Mouse (Mus musculus) erythroblast, adult 5-6 weeks (primary cell): Measurements from ENCODE around the gene Astn2. TPM values are rescaled to one million over a fixed set of nuclear protein-coding genes. Genes with fewer than 3 reads are reported as not detected.

Experiments
- ATAC-seq: replicated peaks from 2 replicates; pipeline ENCODE4 v1.8.0; 2016; ENCODE audit warnings: moderate number of reproducible peaks, mild to moderate bottlenecking, moderate TSS enrichment, inconsistent platforms; ENCODE audit not compliant: poor library complexity, low FRiP score, severe bottlenecking
- total RNA-seq, 2 experiments: library from RNA; stranded (forward) in 1 of 2; stranded (reverse) in 1 of 2; fragments of 150-400 nt in 1 of 2; fragments of 200-764, 138-1000 nt in 1 of 2; gene quantifications; 2 replicates each; pipeline versions ENCODE4 v1.2.3 to v1.2.4; 2015 to 2017; ENCODE audit warnings: low replicate concordance in 2 of 2

Gene Astn2
- total RNA-seq, 2 experiments from 2014 or later = not detected

DNA sequence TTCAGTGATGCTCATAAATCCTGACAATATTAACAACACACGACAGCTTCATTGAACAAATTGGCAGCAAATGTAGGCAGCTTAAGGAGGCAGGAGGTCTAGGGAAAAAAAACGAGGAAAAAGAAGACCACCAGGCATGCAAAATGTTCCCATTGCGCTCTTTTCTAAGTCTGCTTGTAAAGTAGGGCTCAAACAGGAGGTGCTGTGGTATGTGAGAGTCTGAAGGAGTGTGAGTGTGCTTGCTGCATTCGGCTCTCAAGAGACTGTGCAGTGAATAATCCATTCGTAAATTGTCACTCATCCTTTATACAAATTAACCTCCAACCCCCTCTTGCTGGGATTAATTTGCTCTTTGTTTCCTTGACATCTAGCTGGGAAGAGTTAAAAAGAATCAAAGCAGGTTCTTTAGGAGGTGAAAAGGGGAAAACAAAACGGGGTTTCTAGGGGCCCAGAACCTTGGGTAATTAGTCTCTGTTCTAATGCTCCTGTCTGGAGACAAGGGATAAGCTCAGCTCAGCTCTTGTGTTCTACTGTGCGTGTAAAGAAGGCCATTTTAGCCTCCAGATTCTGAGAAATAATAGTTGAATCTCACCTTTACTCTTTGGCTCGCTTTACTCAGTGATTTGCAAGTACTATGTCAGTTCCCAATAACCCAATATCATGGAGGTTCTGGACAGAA, 89.5 kb downstream of the Astn2 start:
- no peak for ATAC-seq

DNA sequence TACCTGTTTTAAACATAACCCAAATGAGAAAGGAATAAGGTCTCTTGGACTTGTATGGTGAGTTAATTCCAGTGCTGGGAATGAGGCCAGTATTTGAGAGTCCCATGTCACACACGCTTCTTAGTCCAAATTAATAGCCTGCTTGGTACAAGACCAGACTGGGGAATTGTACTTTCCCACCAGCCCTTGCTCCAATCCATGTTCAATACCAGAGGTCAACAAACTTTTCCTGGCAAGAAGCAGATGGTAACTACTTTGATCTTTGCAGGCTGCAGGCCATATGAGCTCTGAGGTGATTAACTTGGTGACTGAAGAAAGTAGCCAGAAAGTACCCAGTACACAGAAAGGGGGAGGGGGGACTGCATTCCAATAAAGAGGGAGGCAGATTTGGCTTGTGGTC, 91.7 kb downstream of the Astn2 start:
- ATAC-seq = no peak

DNA sequence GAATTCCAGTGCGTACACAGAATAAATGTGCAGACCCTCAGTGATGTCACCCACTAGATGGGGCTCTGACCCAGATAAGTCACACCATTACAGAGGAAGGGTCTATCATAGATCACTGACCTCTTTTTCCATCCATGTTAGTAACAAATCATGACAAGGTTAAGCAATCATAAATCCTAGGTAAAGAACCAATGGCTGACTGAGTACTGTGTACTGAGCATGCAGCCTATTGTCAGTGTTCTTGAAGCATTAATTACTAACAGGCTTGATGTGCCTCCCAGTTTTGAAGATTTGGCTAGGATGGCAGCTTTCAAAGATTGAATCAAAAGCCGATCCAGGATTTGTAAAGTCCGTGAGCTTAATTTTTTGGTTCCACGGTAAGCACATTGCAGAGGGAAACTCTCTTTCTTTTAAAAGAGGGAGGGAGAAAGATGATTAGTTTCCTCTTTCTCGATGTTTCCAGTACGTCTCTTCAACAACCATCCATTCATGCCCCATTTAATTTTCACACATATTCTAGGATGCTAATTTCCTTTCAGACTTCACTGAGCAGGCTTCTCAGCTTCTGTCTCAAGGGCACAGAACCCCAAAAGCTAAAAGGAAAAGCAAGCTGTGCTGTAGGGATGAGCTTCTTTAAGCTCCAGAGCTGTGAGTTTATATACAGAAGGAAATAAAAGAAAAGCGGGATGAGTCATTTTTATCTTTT, 93.9 kb downstream of the Astn2 start:
- ATAC-seq = no peak

DNA sequence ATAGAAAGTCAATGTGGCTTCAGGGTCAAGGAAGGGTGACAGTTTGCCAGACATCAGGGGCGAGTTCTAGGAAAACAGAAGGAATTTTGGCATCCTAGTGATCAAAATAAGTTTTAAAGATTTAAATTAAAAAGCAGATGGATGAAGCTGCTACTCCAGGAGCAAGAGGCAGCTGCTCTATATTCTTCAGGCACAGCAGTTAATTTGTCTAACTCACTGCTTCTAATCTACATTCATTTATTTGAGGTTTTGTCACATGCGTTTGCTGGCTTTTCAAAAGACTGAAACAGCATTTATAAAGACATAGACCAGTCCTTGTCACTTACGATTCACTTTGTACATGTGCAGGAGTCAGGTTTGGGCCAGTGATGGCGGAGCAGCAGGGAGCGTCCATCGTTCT, 98.0 kb downstream of the Astn2 start:
- no peak for ATAC-seq

DNA sequence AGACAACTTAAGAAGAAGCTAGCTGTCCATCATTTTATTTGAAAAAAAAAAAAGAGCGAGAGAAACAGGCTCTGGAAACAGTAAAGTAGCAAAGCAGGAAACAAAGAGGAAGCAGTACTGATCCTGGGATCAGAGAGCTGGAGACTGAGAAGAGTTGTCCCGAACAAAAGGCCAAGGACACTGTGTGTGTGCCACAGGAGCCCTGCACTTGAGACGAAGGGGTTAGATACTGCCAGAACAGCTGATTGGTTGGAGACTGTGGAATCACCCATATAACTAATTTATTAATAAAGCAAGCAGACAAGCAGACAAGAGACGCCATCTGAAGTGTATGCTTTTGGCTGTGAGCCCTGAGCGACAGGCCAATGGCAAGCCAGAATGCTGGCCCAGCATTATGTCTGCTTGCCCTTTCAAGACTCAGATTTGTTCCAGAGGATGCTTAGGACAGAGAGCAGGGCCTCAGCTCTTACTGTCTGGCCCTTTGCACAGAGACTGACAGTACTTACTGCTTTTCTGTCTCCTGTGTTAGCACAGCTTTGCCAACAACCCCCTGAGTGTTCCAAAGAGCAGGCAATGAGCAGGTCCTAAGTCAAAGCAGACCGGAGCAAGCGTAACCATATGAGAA, 101.6 kb downstream of the Astn2 start:
- no peak for ATAC-seq

DNA sequence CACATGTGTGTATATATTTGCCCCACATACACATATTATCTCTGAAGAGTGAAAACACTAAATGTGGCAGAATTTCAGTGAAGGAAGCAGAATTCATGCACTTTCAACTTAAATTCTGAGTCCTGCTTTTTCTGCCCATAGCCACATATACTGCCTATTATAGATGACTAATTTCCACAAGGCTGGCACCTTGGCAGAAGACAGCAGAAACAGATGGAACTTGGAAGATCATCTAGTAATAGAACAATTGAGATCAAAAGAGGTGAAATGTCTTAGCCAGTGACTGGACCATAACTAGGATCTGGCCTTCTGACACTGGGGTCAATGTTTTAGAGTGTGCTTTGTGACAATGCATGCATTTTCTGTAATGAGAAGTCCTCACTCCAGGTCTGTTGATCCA, 119.4 kb downstream of the Astn2 start:
- ATAC-seq = no peak

DNA sequence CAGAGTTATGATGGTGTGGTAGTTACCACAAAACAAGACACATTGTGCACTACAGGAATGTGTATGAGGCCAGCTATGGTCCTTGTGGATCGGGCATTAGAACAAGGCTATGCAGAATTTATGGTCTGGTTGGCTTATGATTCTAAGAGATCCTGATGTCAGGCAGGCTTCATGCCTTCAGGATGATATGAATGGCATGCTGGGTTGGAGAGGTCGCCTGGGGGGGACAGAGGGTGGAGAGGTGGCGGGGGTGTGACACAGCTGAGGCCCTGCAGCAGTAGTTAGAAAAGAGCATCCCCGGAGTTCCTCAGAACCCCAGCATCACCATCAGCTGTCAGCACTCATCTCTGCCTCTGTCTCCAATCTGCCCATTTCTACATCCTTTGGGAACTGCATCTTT, 128.3 kb downstream of the Astn2 start:
- no peak for ATAC-seq

DNA sequence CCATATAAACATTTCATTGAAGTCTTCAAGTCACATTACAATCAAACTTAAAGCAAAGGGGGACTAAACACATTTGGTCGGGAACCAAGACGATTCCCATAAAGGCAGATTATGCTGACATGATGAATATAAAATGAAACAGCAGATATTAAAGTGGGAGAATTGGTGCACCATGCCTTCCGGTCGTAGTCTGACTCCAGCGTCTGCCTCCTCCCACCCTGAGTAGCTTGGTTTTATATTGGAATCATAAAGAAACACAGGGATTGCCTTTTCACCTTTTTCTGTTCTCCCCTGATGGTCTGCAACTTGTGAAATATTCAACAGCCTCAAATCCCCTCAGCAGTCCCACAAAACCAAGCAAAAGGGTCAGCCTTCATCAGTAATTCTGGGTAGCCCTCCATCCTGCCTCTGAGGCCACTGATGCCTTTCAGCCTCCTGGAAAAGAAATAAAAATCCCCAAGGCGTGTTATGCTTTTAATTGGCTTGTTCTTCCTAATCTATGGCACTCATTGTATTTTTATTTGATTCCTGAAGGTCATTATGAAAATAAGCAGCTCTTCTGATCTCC, 132.8 kb downstream of the Astn2 start:
- ATAC-seq = no peak

DNA sequence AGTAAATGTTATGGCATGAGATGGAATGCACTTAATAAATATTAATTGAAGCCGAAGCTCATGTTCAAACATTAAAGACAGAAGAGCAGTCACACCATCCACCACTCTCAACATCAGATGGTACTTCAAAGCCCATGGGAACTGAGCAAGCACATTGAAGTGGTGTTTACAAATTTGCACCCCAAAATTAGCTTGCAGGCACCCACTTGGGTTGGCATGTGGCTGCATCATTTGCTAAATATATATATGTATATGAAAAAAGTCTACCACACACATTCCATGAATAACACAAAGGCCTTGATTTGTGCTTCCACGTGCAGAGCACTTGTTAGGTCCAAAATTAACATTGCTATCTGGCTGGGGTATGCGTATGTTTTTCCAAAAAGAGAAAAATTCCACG, 140.4 kb downstream of the Astn2 start:
- no peak for ATAC-seq

DNA sequence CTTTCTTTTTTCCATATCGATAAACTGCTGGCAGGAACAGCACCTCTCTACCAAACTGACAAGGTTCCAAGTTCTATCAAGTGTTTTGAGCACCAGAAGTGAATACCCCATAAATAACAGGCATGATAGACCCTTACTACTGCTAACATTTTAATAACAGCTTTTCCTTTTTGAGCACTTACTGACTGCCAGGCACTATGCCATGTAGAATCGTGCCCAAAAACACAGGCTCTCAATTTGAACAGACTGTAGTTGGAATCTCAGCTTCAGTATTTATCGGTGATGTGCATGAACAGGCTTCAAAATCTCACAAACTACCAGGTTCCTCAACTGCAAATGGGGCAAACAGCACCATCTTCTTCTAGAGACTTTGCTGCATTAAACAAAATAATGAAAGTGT, 143.1 kb downstream of the Astn2 start:
- no peak for ATAC-seq

DNA sequence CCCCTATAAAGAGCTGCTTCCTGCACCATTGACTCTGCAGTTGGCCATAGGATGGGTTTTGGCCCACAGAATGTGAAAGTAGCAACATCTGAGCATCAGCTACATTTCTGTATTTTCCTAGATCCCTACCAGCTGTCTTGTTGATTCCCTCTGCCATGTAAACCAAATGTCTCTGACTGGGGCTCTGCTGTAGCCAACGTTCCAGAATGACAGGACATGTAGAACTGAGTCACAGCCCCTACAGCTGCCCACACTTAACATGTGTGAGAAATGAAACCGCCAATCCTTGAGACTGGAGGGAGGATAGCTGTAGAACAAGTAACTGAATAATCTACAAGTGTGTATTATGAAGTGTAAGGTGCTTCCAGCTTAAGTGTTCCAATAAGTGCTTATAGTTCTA, 145.5 kb downstream of the Astn2 start:
- no peak for ATAC-seq

DNA sequence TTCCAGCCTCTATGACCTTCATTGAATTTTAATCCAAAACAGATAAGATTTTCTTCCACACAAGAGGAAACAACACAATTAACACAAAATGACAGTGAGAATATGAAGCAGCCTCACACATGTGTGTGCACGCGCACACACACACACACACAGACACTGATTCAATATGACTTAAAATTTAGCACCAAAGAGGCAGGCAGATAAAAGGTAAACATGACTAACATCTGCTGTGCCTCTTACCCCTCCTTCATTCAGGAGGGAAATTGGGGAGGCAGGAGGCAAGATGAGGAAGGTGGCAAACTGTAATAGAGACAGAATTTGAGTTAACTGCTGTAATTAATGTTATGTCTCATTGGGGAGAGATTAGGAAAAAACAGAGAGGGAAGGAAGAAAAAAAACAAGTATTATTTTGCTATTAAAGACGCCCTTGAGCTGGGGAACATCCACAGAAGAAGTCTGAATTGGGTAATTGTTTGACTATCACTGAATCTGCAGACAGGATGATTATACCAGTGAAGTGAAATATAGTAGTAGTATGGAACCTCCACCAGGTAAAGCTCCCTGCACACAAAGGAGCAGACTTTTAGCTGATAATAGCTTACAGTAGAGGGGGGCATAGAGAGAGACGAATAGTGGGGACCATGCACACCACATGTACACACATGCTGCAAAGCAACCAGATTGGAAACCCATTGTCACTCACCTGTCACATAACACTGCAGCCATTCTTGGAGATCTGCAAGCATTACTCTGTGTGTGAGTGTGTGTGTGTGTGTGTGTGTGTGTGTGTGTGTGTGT, 149.5 kb downstream of the Astn2 start:
- no peak for ATAC-seq

DNA sequence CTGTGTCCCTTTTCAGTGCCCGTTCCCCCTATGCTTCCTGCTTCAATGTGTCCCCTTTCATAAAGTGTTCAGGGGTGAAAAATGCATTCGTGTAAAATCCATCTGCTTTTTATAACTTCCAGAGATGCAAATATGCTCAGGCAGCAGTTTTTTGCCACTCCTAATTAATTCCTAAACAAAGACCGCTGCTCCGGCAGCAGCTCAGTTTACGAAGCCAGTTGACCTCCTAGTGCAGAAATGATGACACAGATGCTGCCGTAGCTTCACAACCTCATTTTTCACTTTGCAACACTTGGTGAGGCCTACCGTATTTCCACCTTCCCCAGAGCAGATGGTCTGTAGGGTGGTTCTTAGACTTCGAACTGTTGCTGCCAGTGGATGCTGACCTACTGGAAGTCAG, 155.9 kb downstream of the Astn2 start:
- no peak for ATAC-seq

DNA sequence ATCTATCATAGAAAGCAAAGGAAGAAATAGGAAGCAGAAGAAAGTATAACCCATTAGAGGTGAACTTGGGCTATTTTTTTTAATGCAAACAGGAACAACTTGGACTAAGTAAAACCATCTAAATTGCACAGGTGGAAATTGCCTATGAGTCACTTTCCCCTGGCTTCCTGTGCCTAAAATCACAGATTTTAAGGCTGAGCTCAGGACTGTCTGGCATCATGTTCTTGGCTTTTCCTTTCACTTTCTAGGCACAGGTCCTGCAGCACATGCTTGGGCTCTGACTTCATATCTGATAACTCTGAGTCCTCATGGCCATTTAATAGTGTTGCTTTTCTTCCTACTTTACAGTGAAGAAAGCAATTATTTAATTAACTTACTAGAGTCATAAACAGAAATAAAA, 161.7 kb downstream of the Astn2 start:
- ATAC-seq = no peak

DNA sequence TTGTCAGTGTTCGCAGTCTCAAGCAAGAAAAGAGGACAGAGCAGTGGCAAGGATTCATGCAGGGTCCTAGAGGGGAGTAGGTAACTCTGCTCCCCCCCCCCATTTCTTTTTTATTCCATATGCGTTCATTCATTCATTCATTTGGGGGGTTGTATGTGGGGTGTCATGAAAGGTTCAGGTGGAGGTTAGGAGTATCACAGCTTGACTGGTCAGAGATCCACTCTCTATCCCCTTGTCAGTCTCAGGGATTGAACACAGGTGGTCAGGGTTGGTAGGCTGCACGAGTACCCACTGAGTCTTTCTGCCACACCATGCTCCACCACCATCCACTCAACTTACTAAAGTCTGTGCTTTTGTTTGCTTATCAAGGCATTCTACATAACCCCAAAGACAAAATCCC, 171.6 kb downstream of the Astn2 start:
- no peak for ATAC-seq

DNA sequence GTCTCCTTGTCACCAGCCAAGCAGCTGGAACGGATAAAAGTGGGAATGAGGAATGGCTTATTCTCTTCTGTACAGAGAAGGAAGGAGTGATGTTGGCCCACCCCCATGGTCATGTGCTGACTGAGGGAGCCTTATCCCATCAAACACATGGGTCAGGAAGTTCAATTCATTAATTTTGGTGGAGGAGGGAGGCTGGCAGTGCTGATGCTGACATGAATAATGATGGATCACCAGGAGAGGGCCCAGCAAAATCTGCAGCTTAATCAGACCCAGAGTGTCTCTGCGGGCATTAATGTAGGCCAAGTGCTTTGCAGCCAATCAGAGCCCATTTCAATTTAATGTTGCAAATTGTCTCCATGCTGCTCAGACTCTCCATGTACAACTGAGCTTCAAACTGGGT, 172.1 kb downstream of the Astn2 start:
- no peak for ATAC-seq

DNA sequence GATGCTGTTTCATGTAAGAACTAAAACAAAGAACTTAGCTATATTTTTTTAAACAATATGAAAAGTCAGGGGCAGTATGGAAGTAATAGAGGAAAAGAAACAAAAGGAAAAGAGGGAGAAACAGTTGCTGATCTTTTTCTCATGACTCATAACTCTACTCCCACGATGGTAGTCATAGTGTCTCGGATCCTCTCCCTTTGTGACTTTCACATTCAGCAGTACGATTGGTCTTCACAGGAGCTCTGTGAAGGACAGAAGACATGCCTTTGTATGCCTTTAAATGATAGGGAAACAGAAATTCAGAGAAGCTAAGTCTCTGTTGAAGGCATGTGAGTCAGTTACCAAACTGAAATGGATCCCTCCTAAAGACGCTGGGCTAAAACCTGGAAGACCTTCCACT, 173.7 kb downstream of the Astn2 start:
- ATAC-seq = no peak

DNA sequence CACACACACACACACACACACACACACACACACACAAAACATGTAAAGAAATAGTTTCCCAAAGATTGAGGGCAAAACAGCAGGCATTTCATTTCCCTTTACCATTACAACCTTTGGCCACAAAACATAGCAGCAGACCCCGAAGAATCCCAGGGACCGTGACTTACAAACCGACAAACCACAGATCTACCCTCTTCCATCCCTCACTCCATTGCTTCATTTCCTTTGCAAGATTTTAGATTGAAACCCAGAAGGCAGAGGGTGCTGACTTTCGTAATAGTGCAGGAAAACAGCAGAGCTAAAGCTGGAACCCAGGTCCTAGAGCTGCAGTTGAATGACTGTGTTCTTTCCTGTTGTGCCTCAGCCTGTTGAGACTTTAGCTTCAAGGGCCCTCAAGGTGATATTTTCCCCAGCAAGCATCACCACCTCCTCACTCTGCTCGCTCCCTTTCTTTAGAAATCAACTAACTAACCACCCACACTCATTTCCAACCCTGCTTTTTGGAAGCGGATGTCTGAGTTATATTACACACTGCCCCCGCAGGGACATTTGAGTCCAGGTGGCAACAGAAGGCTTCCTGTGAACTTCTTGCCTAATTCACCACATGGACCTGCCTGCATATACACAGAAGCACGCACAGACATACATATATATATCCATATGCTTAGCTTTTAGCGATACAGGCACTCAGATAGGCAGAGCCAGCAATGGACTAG, 181.7 kb downstream of the Astn2 start:
- ATAC-seq = no peak

DNA sequence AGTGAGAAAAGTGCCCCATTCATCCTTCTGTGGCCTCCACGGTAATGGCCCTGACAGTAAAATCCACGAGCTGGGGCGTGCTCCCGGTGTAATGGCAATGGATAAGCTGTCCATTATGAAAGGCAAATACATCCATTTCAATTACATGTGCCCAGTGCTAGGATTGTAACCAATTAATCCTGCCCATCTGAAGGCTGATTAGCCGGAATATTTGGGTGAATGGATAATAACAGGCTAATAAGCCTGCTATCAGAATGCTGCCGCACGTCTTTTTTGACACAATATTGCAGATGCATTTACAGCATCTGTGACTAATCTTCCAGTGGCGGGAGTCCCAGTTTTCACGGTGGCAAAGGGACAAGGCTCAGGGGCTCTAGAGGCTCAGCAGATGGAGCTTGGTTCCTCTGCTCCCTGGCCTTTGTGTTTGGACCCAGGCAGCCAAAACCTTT, 189.2 kb downstream of the Astn2 start:
- ATAC-seq = no peak

DNA sequence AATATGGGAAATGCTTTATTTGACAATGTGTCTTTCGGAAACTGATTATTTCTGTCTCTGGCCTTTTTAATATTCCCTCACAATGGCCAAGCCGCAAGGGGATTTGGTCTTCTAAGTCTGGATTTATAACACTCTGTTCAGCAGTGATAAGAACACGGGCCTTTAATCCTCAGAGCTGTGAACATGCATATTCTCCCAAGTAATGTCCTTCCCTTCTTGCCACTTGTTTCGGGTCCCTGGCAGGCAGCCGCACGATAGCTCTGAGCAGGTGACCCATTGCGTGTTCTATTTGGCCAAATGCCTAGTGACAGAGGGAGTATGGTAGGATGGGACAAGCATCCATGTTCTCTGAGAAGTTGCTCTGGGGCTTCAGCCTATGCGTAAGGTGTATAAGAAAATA, 214.8 kb downstream of the Astn2 start:
- ATAC-seq = no peak
